Mouse (Mus musculus): ENCODE measurements around the gene Card19. TPM values are rescaled to one million over a fixed set of nuclear protein-coding genes. Genes with fewer than 3 reads are reported as not detected.
A peak's percentile ranks its signal among the peaks of the same experiment; 100 is the strongest.

Gene Card19
- polyA plus RNA-seq, 1 experiment from 2014 or later, result 82.2 TPM

DNA sequence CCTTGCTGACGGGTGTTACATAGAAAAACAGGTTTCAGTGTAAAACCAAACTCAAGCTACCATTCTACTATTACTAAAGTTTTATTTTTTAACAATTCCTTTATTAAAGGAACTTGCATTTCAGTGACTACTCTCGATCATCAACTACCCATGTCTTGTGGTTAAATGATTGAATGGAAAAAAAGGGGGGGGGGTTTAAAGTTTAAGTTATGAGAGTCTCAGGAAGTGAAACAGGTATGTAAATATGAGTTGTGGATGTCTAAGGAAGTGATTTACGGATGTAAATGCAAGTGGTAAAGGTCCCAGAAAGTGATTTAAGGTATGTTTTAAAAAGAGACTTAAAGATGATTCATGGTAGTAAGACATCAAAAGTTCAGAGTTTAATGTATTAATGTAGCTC is 9.3 kb upstream of the Card19 start:
- Histone ChIP-seq H3K9ac (no peak overlapping the region), H3K36me3 (no peaks in the 10 kb centered on the region), H3K9me3 (replicated peaks) (no peaks in the 10 kb centered on the region), H3K4me1 (no peaks in the 10 kb centered on the region), H3K4me2 (replicated peaks) (no peak overlapping the region), H3K27me3 (no peaks in the 10 kb centered on the region), H3K4me3 (replicated peaks) (no peak overlapping the region), H3K27ac (replicated peaks) (no peak overlapping the region)
- 61% methylated on average over 3 of the region's 3 CpGs for WGBS
- ATAC-seq (ENCODE audit: insufficient number of reproducible peaks, low FRiP score, low TSS enrichment, low read depth), result no peak

DNA sequence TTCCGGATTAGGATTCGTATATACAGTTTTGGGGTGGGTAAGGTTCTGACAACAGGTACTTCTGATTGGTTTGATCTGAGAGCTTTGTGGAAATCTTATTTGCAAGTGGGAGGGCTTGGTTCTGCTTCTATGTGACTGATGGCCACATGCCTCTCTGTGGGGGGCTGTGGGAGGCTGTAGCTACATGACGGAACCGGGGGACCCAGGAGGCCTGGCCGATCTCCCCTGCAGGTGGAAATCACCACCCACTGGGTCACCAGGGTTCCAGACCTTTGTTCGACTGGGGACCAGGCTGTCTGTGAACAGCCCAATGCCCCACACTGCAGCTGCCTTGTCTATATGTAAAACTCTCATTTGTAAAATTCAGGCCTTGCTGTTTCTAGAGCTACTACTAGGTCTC is 8.9 kb upstream of the Card19 start:
- Histone ChIP-seq H3K4me1 (no peaks in the 10 kb centered on the region), H3K4me3 (replicated peaks) (peak overlapping the region; percentile 10; the same call in 1 of the 2 replicates), H3K9me3 (replicated peaks) (no peaks in the 10 kb centered on the region), H3K36me3 (no peaks in the 10 kb centered on the region), H3K27me3 (0 out of 2 replicates have a peak, but pooled peaks cover 3% of the 10 kb centered on the region), H3K9ac (no peak overlapping the region), H3K4me2 (replicated peaks) (peak overlapping the region; percentile 15; the same call in 1 of the 2 replicates), H3K27ac (replicated peaks) (no peak overlapping the region)
- no peak for ATAC-seq (ENCODE audit: insufficient number of reproducible peaks, low FRiP score, low TSS enrichment, low read depth)
- WGBS, result 25% methylated on average over 6 of the region's 6 CpGs

DNA sequence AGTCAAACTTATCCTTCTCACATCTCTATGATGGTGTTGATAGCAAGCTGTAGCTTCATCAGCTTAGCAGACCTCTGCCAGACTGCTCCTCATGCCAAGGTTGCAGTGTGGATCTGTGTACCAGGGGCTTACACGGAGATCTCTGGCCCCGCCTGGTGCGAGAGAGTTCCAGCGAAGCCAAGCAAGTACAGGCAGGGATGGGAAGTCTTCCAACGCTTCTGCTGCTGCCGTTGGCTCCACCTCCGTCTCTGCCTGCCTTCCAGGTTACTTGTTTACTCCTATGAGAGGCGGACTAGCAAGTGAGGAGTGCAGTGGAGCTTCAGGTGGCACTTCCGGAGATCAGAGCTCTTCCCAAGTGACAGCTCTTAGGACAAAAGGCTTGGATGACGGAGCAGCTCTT is 8.5 kb upstream of the Card19 start:
- Histone ChIP-seq H3K4me2 (replicated peaks) (peak overlapping the region; percentile 15), H3K27me3 (0 out of 2 replicates have a peak, but pooled peaks cover 3% of the 10 kb centered on the region), H3K9me3 (replicated peaks) (no peaks in the 10 kb centered on the region), H3K9ac (no peak overlapping the region), H3K4me1 (no peaks in the 10 kb centered on the region), H3K4me3 (replicated peaks) (peak overlapping the region; percentile 10; the same call in 1 of the 2 replicates), H3K27ac (replicated peaks) (no peak overlapping the region), H3K36me3 (no peaks in the 10 kb centered on the region)
- 11% methylated on average over 10 of the region's 10 CpGs for WGBS
- ATAC-seq (ENCODE audit: insufficient number of reproducible peaks, low FRiP score, low TSS enrichment, low read depth), result no peak

DNA sequence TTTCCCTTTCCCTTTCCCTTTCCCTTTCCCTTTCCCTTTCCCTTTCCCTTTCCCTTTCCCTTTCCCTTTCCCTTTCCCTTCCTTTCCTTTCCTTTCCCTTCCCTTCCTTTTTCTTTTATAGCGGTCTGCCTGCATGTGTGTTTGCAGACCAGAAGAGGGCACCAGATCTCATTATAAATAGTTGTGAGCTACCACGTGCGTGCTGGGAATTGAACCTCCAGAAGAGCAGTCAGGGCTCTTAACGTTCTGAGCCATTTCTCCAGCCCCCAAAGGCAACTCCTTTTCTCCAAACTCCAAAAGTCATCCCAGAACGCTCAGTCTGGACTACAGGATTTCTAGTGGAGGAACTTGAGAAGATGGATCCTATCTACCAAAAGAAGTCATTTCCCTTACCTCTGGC is 5.1 kb upstream of the Card19 start:
- no peak for ATAC-seq (ENCODE audit: insufficient number of reproducible peaks, low FRiP score, low TSS enrichment, low read depth)
- Histone ChIP-seq H3K9ac (no peak overlapping the region), H3K4me2 (replicated peaks) (no peak overlapping the region), H3K4me1 (peaks cover 15% of the 10 kb centered on the region), H3K4me3 (replicated peaks) (no peak overlapping the region), H3K27ac (replicated peaks) (no peak overlapping the region), H3K27me3 (0 out of 2 replicates have a peak, but pooled peaks cover 3% of the 10 kb centered on the region), H3K9me3 (replicated peaks) (no peaks in the 10 kb centered on the region), H3K36me3 (no peaks in the 10 kb centered on the region)
- 27% methylated on average over 5 of the region's 5 CpGs for WGBS

DNA sequence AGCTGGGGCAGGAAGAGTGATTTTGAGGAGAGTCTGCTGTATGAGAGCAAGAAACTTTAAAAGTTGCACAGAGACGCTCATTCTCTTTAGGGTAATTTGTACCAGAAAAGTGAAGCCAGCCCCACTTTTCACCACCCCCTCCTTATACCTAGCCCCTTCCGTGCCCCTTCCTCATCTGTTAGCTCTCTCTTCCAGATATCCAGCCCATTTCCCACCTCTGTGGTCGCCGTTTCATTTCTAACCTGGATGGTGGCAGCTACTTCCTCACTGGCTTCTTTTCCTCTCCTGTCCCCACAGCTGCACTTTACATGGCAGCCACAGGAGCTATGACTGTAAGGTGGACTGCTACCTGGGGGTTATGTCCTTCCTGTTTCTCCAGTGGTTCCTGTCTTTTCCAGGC is 3.5 kb upstream of the Card19 start:
- ATAC-seq (ENCODE audit: insufficient number of reproducible peaks, low FRiP score, low TSS enrichment, low read depth), result no peak

DNA sequence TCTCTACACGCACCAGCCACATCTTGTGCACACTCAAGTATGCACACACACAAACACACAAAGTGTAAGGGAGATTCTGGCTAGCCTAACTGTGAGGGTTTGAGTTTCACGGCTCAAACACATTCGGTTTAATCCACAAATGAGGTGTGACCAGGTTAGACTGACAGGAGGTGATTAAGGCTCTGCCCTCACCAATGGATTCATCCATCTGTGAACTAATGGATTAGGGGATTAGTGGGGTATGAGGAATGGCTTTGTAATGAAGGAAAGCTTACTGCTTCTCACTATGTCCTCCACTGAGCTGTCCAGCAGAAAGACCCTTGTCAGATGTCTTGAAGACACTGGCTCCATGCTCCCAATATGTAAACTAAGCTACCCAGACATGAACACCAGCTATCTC is 2.8 kb upstream of the Card19 start:
- Histone ChIP-seq H3K9ac (no peak overlapping the region), H3K4me3 (replicated peaks) (no peak overlapping the region), H3K27me3 (0 out of 2 replicates have a peak, but pooled peaks cover 3% of the 10 kb centered on the region), H3K36me3 (no peaks in the 10 kb centered on the region), H3K27ac (replicated peaks) (no peak overlapping the region), H3K9me3 (replicated peaks) (no peaks in the 10 kb centered on the region), H3K4me1 (peaks cover 32% of the 10 kb centered on the region), H3K4me2 (replicated peaks) (no peak overlapping the region)
- no peak for ATAC-seq (ENCODE audit: insufficient number of reproducible peaks, low FRiP score, low TSS enrichment, low read depth)
- WGBS, result 49% methylated on average over 3 of the region's 3 CpGs

More for the DNA sequence above, 3.5 kb upstream of the Card19 start:
- Histone ChIP-seq H3K4me3 (replicated peaks) (no peak overlapping the region), H3K4me1 (peaks cover 25% of the 10 kb centered on the region), H3K9ac (no peak overlapping the region), H3K4me2 (replicated peaks) (no peak overlapping the region), H3K27me3 (0 out of 2 replicates have a peak, but pooled peaks cover 3% of the 10 kb centered on the region), H3K9me3 (replicated peaks) (no peaks in the 10 kb centered on the region), H3K36me3 (no peaks in the 10 kb centered on the region), H3K27ac (replicated peaks) (no peak overlapping the region)
- WGBS, result 80% methylated on average over 4 of the region's 4 CpGs

DNA sequence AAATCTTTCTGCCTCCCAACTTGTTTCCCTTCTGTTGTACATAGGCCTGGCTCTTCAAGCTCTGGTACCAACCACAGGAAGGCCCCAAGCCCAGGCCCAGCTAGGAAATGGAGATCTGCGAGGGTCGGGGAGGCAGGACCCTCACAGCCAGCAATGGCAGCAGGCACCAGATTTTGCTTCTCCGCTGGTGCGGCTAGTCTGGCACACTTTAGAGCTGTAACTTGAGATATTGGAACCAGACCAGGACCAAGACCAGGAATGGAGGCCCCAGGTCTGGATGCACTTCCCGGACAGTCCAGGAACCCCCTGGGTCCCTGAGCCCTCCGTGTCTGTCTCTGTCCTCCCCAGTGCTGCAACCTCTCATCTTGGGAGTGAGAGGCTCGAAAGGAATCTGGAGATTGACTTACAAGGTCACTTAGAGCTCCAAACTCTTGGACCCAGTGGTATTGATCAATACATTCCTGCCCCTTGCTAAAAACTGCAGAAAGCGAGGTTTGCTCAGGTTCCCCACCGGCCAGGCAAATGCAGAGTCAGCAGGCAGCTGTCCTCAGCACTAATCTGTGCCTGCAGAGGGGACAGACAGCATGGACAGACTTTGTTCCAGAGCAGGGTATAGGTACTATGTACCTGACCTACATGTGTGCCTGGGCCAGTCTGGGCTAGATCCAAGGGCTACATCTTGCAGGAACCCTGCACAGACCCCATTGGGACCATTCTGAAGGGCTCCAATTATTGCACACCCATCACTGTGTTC is 1.1 kb upstream of the Card19 start:
- Histone ChIP-seq H3K9ac (0 out of 2 replicates have a peak overlapping the region, but pooled peaks have one; percentile 5), H3K4me1 (peaks cover 39% of the 10 kb centered on the region), H3K27ac (replicated peaks) (peak overlapping the region; percentile 85), H3K4me2 (replicated peaks) (peak overlapping the region; percentile 70), H3K27me3 (0 out of 2 replicates have a peak, but pooled peaks cover 3% of the 10 kb centered on the region), H3K4me3 (replicated peaks) (peak overlapping the region; percentile 87), H3K9me3 (replicated peaks) (no peaks in the 10 kb centered on the region), H3K36me3 (no peaks in the 10 kb centered on the region)
- WGBS, result 47% methylated on average over 9 of the region's 9 CpGs
- ATAC-seq (ENCODE audit: insufficient number of reproducible peaks, low FRiP score, low TSS enrichment, low read depth), result no peak

DNA sequence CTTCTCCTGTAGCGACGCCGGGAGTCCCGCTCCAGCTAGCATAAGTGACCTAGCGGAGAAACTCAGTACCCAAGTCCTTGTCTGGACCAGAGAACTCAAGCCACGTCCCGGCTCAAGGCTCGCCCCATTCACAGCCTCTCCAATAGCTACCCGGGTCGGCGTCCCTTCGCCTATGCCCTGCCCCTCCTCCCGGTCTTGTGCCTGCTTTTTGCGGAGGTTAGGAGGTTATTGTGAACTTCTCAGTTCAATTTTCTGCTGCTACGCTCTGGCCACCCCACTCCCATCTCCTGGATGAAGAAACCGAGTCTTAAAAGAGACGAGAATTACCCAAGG is 349 bp upstream of the Card19 start:
- peak; percentile 56 for ATAC-seq (ENCODE audit: insufficient number of reproducible peaks, low FRiP score, low TSS enrichment, low read depth)
- peak overlapping the region; percentile 81 for H3K9ac ChIP-seq
- 0 out of 2 replicates have a peak, but pooled peaks cover 3% of the 10 kb centered on the region for H3K27me3 ChIP-seq
- peak overlapping the region; percentile 87 for H3K4me3 ChIP-seq (replicated peaks)
- no peaks in the 10 kb centered on the region for H3K36me3 ChIP-seq
- H3K4me1 ChIP-seq, result peaks cover 44% of the 10 kb centered on the region
- peak overlapping the region; percentile 85 for H3K27ac ChIP-seq (replicated peaks)
- no peaks in the 10 kb centered on the region for H3K9me3 ChIP-seq (replicated peaks)
- H3K4me2 ChIP-seq (replicated peaks), result peak overlapping the region; percentile 70
- 3% methylated on average over 17 of the region's 17 CpGs for WGBS

DNA sequence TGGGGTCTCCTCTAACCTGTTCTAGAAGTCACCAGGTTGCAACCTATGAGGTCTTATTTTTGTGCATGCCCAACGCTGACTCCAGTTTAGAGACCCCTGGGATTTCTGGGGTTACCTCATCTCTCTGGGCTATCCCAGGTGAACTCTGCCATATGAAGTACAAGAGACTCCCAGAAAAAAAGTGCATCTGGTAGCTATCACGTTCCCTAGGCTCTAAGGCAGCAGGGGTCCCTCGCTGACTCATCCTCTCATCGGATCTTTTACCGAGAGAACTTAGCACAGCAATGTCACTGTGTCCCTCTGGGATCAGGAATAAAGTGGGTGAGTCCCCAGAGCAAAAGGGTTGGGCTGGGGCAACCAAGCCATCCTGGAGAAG is 721 bp downstream of the Card19 start:
- H3K36me3 ChIP-seq, result no peaks in the 10 kb centered on the region
- ATAC-seq (ENCODE audit: insufficient number of reproducible peaks, low FRiP score, low TSS enrichment, low read depth), result no peak
- WGBS, result 7% methylated on average over 5 of the region's 5 CpGs
- no peaks in the 10 kb centered on the region for H3K9me3 ChIP-seq (replicated peaks)
- H3K9ac ChIP-seq, result peak overlapping the region; percentile 81
- H3K4me2 ChIP-seq (replicated peaks), result peak overlapping the region; percentile 70
- peak overlapping the region; percentile 89; the same call in 1 of the 2 replicates for H3K27ac ChIP-seq (replicated peaks)
- H3K27me3 ChIP-seq, result 0 out of 2 replicates have a peak, but pooled peaks cover 3% of the 10 kb centered on the region
- H3K4me1 ChIP-seq, result peaks cover 44% of the 10 kb centered on the region
- H3K4me3 ChIP-seq (replicated peaks), result peak overlapping the region; percentile 87

DNA sequence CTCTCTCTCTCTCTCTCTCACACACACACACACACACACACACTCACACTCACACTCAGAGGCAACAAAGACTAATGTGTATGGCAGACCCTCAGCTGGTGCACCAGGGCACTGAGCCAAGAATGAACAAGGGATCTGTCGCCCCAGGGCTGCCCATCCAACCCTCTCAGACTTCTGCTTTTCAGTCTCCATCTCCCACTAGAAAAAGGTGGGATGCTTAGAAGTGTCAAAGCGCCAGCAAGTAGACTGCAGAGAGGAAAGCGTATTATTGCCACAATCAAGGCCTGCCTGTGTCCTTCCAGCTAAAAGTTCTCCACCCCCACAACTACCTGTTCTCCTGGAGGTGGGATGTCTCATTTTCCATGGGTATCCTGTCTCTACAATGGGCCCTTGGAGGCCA is 1.4 kb downstream of the Card19 start:
- no peak for ATAC-seq (ENCODE audit: insufficient number of reproducible peaks, low FRiP score, low TSS enrichment, low read depth)
- peak overlapping the region; percentile 70 for H3K4me2 ChIP-seq (replicated peaks)
- peaks cover 44% of the 10 kb centered on the region for H3K4me1 ChIP-seq
- H3K4me3 ChIP-seq (replicated peaks), result peak overlapping the region; percentile 87; the same call in 1 of the 2 replicates
- no peak overlapping the region for H3K27ac ChIP-seq (replicated peaks)
- no peaks in the 10 kb centered on the region for H3K36me3 ChIP-seq
- WGBS, result 77% methylated on average over 3 of the region's 3 CpGs
- no peaks in the 10 kb centered on the region for H3K27me3 ChIP-seq
- H3K9me3 ChIP-seq (replicated peaks), result no peaks in the 10 kb centered on the region
- no peak overlapping the region for H3K9ac ChIP-seq

DNA sequence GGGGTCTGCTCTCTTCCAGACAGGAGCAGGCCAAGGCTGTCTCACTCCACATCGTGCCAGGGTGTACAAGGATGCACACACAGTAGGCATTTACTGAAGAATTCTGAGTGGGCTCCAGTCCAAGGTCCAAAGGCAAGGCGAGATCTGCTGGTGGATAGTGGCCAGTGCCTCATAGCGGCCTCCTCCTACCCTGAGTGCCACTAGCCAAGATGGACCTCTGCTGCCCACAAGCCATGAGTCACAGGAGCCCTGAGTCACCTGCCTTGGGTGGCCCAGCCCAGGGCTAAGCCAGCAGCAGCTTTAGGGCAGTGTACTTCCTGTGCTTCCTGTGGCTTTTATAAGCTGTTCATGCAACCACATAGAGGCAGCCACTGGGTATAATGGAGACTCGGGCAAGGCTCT is 2.3 kb downstream of the Card19 start:
- Histone ChIP-seq H3K4me3 (replicated peaks) (no peak overlapping the region), H3K9me3 (replicated peaks) (no peaks in the 10 kb centered on the region), H3K36me3 (no peaks in the 10 kb centered on the region), H3K27ac (replicated peaks) (0 out of 2 replicates have a peak overlapping the region, but pooled peaks have one; percentile 22), H3K4me1 (peaks cover 44% of the 10 kb centered on the region), H3K9ac (no peak overlapping the region), H3K4me2 (replicated peaks) (no peak overlapping the region), H3K27me3 (no peaks in the 10 kb centered on the region)
- 63% methylated on average over 4 of the region's 4 CpGs for WGBS
- ATAC-seq (ENCODE audit: insufficient number of reproducible peaks, low FRiP score, low TSS enrichment, low read depth), result no peak

Measured in embryonic facial prominence, embryonic 15.5 days (tissue).